21 mouse cellular contexts compared by ENCODE assay signal in the genomic region with DNA sequence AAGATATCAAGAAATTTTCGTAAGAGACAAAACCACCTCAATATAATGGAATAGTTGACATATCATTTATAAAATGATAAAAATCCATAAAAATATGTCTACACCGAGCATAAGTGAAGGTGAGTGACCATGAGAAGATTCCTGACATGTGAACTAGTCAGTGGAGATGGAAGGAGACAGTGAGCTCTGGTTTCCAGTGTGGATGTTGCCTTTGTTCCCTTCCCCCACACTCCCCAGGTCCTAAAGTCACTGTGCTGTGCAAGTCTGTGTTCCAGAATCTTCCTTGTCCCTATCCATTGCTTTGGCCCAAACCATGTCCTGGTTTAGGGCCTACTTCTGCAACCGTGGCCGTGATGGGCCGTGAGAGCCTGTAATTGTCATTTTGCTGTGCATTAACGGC. TPM values are rescaled to one million over a fixed set of nuclear protein-coding genes. Genes with fewer than 3 reads are reported as not detected.
A peak's percentile ranks its signal among the peaks of the same experiment; 100 is the strongest.
DNase-seq lines count a peak whose midpoint lies in the region; ATAC-seq and TF ChIP-seq lines count a peak whose summit lies in the region.
"Had no signal": no experiment of that assay in that cellular context is flagged by ENCODE, and none has a peak within 500 bp of the region (broad histone marks: within the 10 kb centered on the region; RNA-seq: fewer than 3 reads in every experiment).

No protein-coding gene starts in this region.

- no peaks in the 10 kb centered on the region for H3K36me3 ChIP-seq in forebrain, embryonic 11.5 days (ENCODE audit: control insufficient read depth, insufficient read depth, low read length)
- H3K36me3 ChIP-seq in forebrain, embryonic 10.5 days (replicated peaks): no peaks in the 10 kb centered on the region
- no peaks in the 10 kb centered on the region for H3K36me3 ChIP-seq in kidney, embryonic 15.5 days
- H3K36me3 ChIP-seq in neural tube, embryonic 11.5 days (ENCODE audit: control insufficient read depth, insufficient read depth, low read length): no peaks in the 10 kb centered on the region
- H3K36me3 ChIP-seq: limb, embryonic 15.5 days had no signal

- no peaks in the 10 kb centered on the region for H3K27me3 ChIP-seq in forebrain, embryonic 11.5 days (ENCODE audit: control insufficient read depth, insufficient read depth, low read length)
- peaks cover 4% of the 10 kb centered on the region; the same call in 1 of the 2 replicates for H3K27me3 ChIP-seq in forebrain, embryonic 10.5 days (ENCODE audit: poor library complexity, severe bottlenecking)
- 0 out of 2 replicates have a peak, but pooled peaks cover 3% of the 10 kb centered on the region for H3K27me3 ChIP-seq in kidney, embryonic 15.5 days
- H3K27me3 ChIP-seq in neural tube, embryonic 11.5 days (ENCODE audit: control insufficient read depth, insufficient read depth, low read length): no peaks in the 10 kb centered on the region

- WGBS in forebrain, embryonic 11.5 days: 78% methylated on average over 6 of the region's 6 CpGs
- WGBS in forebrain, embryonic 10.5 days: 83% methylated on average over 6 of the region's 6 CpGs
- 75% methylated on average over 6 of the region's 6 CpGs for WGBS in kidney, embryonic 15.5 days
- 72% methylated on average over 6 of the region's 6 CpGs for WGBS in neural tube, embryonic 11.5 days

- H3K27ac ChIP-seq in forebrain, embryonic 11.5 days (ENCODE audit: low read depth, low read length): no peak overlapping the region
- H3K27ac ChIP-seq in forebrain, embryonic 10.5 days: no peak overlapping the region
- H3K27ac ChIP-seq in kidney, embryonic 15.5 days: no peak overlapping the region
- H3K27ac ChIP-seq in neural tube, embryonic 11.5 days (ENCODE audit: low read depth, low read length): no peak overlapping the region
- no peak overlapping the region for H3K27ac ChIP-seq in gastrocnemius, adult 2 months
- H3K27ac ChIP-seq: limb, embryonic 15.5 days had no signal

- no peak for DNase-seq in forebrain, embryonic 11.5 days (ENCODE audit: low spot score)
- no peak for DNase-seq in forebrain, embryonic 10.5 days (ENCODE audit: extremely low spot score, low spot score)
- no peak for DNase-seq in kidney, adult 8-10 months
- DNase-seq in neural tube, embryonic 11.5 days (ENCODE audit: low spot score): no peak
- DNase-seq in neural tube, embryonic 10.5 days (ENCODE audit: extremely low spot score, low spot score): no peak
- DNase-seq in left cerebral cortex, adult 8-10 months (ENCODE audit: low spot score in 2 of 2): no peak
- DNase-seq in gastrocnemius, adult 2 months: no peak
- DNase-seq: cerebellum, adult 11-12 months had no signal

- intact Hi-C loops in gastrocnemius, adult 2 months (cut with DNase I): loop anchor here (2.0 to 5.0 kb wide), 2 partner anchors 203 to 256 kb away; partner anchors contain the start of gene Gm17660

- peak; percentile 39; the same call in 1 of the 2 replicates for ATAC-seq in forebrain, embryonic 11.5 days (replicated peaks; ENCODE audit: low FRiP score)
- ATAC-seq in kidney, embryonic 15.5 days (replicated peaks; ENCODE audit: low FRiP score): 0 out of 2 replicates have a peak, but pooled peaks have one; percentile 49
- peak; percentile 46; the same call in 1 of the 2 replicates for ATAC-seq in neural tube, embryonic 11.5 days (ENCODE audit: insufficient read depth, low FRiP score, low TSS enrichment)

- TF ChIP-seq CTCF in gastrocnemius, adult 2 months (IDR thresholded peaks at IDR 0.05): no peak

- no peak overlapping the region for H3K9ac ChIP-seq in forebrain, embryonic 11.5 days (ENCODE audit: low read length)
- H3K9ac ChIP-seq in kidney, embryonic 15.5 days: no peak overlapping the region
- no peak overlapping the region for H3K9ac ChIP-seq in neural tube, embryonic 11.5 days (ENCODE audit: low read length)
- H3K9ac ChIP-seq: limb, embryonic 15.5 days; liver, postnatal 0 days had no signal

- no peaks in the 10 kb centered on the region for H3K4me1 ChIP-seq in forebrain, embryonic 11.5 days (replicated peaks; ENCODE audit: control insufficient read depth, insufficient read depth, low read length)
- H3K4me1 ChIP-seq in forebrain, embryonic 10.5 days: no peaks in the 10 kb centered on the region
- peaks cover 4% of the 10 kb centered on the region; the same call in 1 of the 2 replicates for H3K4me1 ChIP-seq in kidney, embryonic 15.5 days
- H3K4me1 ChIP-seq in neural tube, embryonic 11.5 days (ENCODE audit: control insufficient read depth, insufficient read depth, low read length): no peaks in the 10 kb centered on the region
- H3K4me1 ChIP-seq: limb, embryonic 15.5 days had no signal

- H3K9me3 ChIP-seq in forebrain, embryonic 11.5 days (ENCODE audit: control insufficient read depth, low read length): no peaks in the 10 kb centered on the region
- no peaks in the 10 kb centered on the region for H3K9me3 ChIP-seq in forebrain, embryonic 10.5 days
- H3K9me3 ChIP-seq in kidney, embryonic 15.5 days (replicated peaks): no peaks in the 10 kb centered on the region
- H3K9me3 ChIP-seq in neural tube, embryonic 11.5 days (ENCODE audit: control insufficient read depth, low read length): no peaks in the 10 kb centered on the region
- H3K9me3 ChIP-seq: limb, embryonic 15.5 days had no signal

- H3K4me2 ChIP-seq in forebrain, embryonic 11.5 days (ENCODE audit: low read depth, low read length, severe bottlenecking): no peak overlapping the region
- H3K4me2 ChIP-seq in kidney, embryonic 15.5 days: no peak overlapping the region
- no peak overlapping the region for H3K4me2 ChIP-seq in neural tube, embryonic 11.5 days (ENCODE audit: low read depth)
- H3K4me2 ChIP-seq: heart, embryonic 11.5 days; limb, embryonic 15.5 days had no signal

- H3K4me3 ChIP-seq in forebrain, embryonic 11.5 days (ENCODE audit: low read depth, low read length): no peak overlapping the region
- no peak overlapping the region for H3K4me3 ChIP-seq in forebrain, embryonic 10.5 days
- H3K4me3 ChIP-seq in kidney, embryonic 15.5 days (replicated peaks): no peak overlapping the region
- H3K4me3 ChIP-seq in neural tube, embryonic 11.5 days (ENCODE audit: low read depth, low read length): no peak overlapping the region
- no peak overlapping the region for H3K4me3 ChIP-seq in gastrocnemius, adult 2 months
- H3K4me3 ChIP-seq: limb, embryonic 15.5 days had no signal

RNA-seq across cellular contexts. Expression of gene Mepe, which starts 8.5 kb away (rescaled TPM):
- not detected in 2 replicates for polyA plus RNA-seq in forebrain, embryonic 11.5 days (2014; fragmentation: Nextera tagmentation; extraction: Ambion mirVana)
- not detected in 2 replicates for polyA plus RNA-seq in forebrain, embryonic 10.5 days (2016; fragmentation: Nextera tagmentation; extraction: Ambion mirVana)
- polyA plus RNA-seq in kidney, embryonic 15.5 days (2015; fragmentation: Nextera tagmentation; extraction: Ambion mirVana): 0.15 TPM in 1 of 2 replicates, not detected in the other
- polyA plus RNA-seq in neural tube, embryonic 11.5 days (2014; fragmentation: Nextera tagmentation; extraction: Ambion mirVana): not detected in 2 replicates
- not detected for total RNA-seq in left cerebral cortex, adult 8-10 months (2022)
- total RNA-seq in gastrocnemius, adult 2 months (2021): not detected
- total RNA-seq: adrenal gland, adult 8-10 months; gastrocnemius, postnatal 4 days; heart, postnatal 25 days; layer of hippocampus, postnatal 10 days; left cerebral cortex, postnatal 10 days; megakaryocyte progenitor cell, adult 5-6 weeks had no signal
- polyA plus RNA-seq: brain, embryonic 14.5 days; heart, embryonic 11.5 days; intestine, embryonic 16.5 days; liver, postnatal 0 days; small intestine, adult 2 months had no signal

RNA-seq across cellular contexts. Expression of gene Ibsp, which starts 34.7 kb away (rescaled TPM):
- polyA plus RNA-seq in forebrain, embryonic 11.5 days (2014; fragmentation: Nextera tagmentation; extraction: Ambion mirVana): not detected in 2 replicates
- not detected in 2 replicates for polyA plus RNA-seq in forebrain, embryonic 10.5 days (2016; fragmentation: Nextera tagmentation; extraction: Ambion mirVana)
- polyA plus RNA-seq in kidney, embryonic 15.5 days (2015; fragmentation: Nextera tagmentation; extraction: Ambion mirVana): 0.14 and 160 TPM in 2 replicates
- not detected in 2 replicates for polyA plus RNA-seq in neural tube, embryonic 11.5 days (2014; fragmentation: Nextera tagmentation; extraction: Ambion mirVana)
- under 1 TPM in 2 of 4 experiments, not detected in 2; 0.16 to 0.23 TPM for total RNA-seq in left cerebral cortex, adult 8-10 months (2022)
- total RNA-seq in gastrocnemius, adult 2 months (2021): not detected
- total RNA-seq: gastrocnemius, postnatal 4 days; heart, postnatal 25 days; megakaryocyte progenitor cell, adult 5-6 weeks had no signal
- polyA plus RNA-seq: heart, embryonic 11.5 days; liver, postnatal 0 days; small intestine, adult 2 months had no signal
